Mouse (Mus musculus) forebrain, embryonic 14.5 days (tissue): ENCODE measurements around the gene Cma2. TPM values are rescaled to one million over a fixed set of nuclear protein-coding genes. Genes with fewer than 3 reads are reported as not detected.

Experiments used
- ATAC-seq: fragments of 200-750 bp; cut with Nextera tagmentation; 2 replicates; pipeline ENCODE4 v1.8.0; 2017; ENCODE audit warnings: mild to moderate bottlenecking, moderate library complexity
- DNase-seq: peaks from one replicate; pipeline ENCODE4 v3.0.0-alpha.2; 2015; ENCODE audit warnings: low spot score
- H3K27ac ChIP-seq: fragments of 300-500 bp; sonication (generic); 2 replicates; pipeline ENCODE4 v1.5.1; 2014; ENCODE audit warnings: low read depth, mild to moderate bottlenecking, control low read depth, low read length, moderate library complexity
- H3K27me3 ChIP-seq: fragments of 300-500 bp; sonication (generic); replicated peaks from 2 replicates; pipeline ENCODE4 v1.6.1; 2014; ENCODE audit warnings: low read length, control low read depth, mixed read lengths; ENCODE audit not compliant: control insufficient read depth, insufficient read depth
- H3K36me3 ChIP-seq: fragments of 300-500 bp; sonication (generic); 2 replicates; pipeline ENCODE4 v1.6.1; 2014; ENCODE audit warnings: low read length, control low read depth; ENCODE audit not compliant: control insufficient read depth, insufficient read depth
- H3K4me1 ChIP-seq: fragments of 300-500 bp; sonication (generic); 2 replicates; pipeline ENCODE4 v1.6.1; 2014; ENCODE audit warnings: antibody characterized with exemption, low read length, control low read depth; ENCODE audit not compliant: control insufficient read depth, insufficient read depth
- H3K4me2 ChIP-seq: fragments of 300-500 bp; sonication (generic); 2 replicates; pipeline ENCODE4 v1.6.1; 2014; ENCODE audit warnings: mild to moderate bottlenecking, control low read depth, low read length
- H3K4me3 ChIP-seq: fragments of 300-500 bp; sonication (generic); 2 replicates; pipeline ENCODE4 v1.5.1; 2014; ENCODE audit warnings: low read depth, low read length, control low read depth
- H3K9ac ChIP-seq: fragments of 300-500 bp; sonication (generic); 2 replicates; pipeline ENCODE4 v1.6.1; 2014; ENCODE audit warnings: mild to moderate bottlenecking, low read length, control low read depth, moderate library complexity
- H3K9me3 ChIP-seq: fragments of 300-500 bp; sonication (generic); replicated peaks from 2 replicates; pipeline ENCODE4 v1.6.1; 2016; ENCODE audit warnings: low read length, control low read depth, mixed read lengths; ENCODE audit not compliant: control insufficient read depth
- WGBS: fragments of 180-500 bp; shearing (Covaris S2); extraction: QIAGEN DNeasy Blood & Tissue Kit; methylation state at CpG from one replicate; pipeline ENCODE4 v1.1.7; 2014; 5-methylcytosine and 5-hydroxymethylcytosine counted together
- polyA plus RNA-seq: library from polyadenylated mRNA; unstranded; fragments of >200 nt; fragmentation: Nextera tagmentation; extraction: Ambion mirVana; gene quantifications from 2 replicates; pipeline ENCODE4 v1.2.1, GENCODE M21; 2014

Cma2 gene
- not detected in 2 replicates for polyA plus RNA-seq

- WGBS: 87% methylated on average over 6 of the region's 6 CpGs
- no peaks in the 10 kb centered on the region for H3K36me3 ChIP-seq
- H3K4me1 ChIP-seq: no peaks in the 10 kb centered on the region
- no peak within 1 kb of the TSS for H3K9ac ChIP-seq
- ATAC-seq: no peak
- no peak within 1 kb of the TSS for H3K4me3 ChIP-seq
- no peak within 1 kb of the TSS for H3K27ac ChIP-seq
- H3K4me2 ChIP-seq: no peak within 1 kb of the TSS
- DNase-seq: no peak
- no peaks in the 10 kb centered on the region for H3K9me3 ChIP-seq
- no peaks in the 10 kb centered on the region for H3K27me3 ChIP-seq
These were observed at the start of gene Cma2 for GRCm38 (mm10) chr14:55950346-55951030. Gene Cma2 (plus strand): TSS chr14:55950980.

DNA sequence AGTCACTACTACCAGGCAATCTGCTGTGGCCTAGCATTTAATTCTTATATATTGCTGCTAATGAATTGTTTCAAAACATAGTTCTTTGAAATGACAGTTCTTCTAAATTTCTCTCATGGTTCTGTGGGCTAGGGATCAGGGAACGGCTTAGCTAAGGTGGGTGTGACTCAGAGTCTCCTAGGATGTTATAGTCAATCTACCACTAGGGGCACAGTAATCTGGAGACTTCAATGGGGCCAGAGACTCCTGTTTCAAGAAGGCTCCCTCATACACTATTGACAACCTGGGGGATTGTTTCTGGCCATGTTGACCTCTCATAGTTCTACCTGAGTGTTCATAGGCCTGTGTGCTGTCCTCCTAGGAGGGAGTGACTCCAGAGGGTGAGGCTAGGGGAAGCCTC, 45.3 kb upstream of the Cma2 start:
- no peak overlapping the region for H3K4me3 ChIP-seq
- H3K9me3 ChIP-seq: no peaks in the 10 kb centered on the region
- DNase-seq (peak; percentile 14), ATAC-seq (no peak)
- H3K27ac ChIP-seq: no peak overlapping the region
- 31% methylated on average over 1 of the region's 1 CpGs for WGBS
- no peak overlapping the region for H3K9ac ChIP-seq
- no peaks in the 10 kb centered on the region for H3K36me3 ChIP-seq
- no peak overlapping the region for H3K4me2 ChIP-seq
- no peaks in the 10 kb centered on the region for H3K27me3 ChIP-seq
- peaks cover 5% of the 10 kb centered on the region for H3K4me1 ChIP-seq

DNA sequence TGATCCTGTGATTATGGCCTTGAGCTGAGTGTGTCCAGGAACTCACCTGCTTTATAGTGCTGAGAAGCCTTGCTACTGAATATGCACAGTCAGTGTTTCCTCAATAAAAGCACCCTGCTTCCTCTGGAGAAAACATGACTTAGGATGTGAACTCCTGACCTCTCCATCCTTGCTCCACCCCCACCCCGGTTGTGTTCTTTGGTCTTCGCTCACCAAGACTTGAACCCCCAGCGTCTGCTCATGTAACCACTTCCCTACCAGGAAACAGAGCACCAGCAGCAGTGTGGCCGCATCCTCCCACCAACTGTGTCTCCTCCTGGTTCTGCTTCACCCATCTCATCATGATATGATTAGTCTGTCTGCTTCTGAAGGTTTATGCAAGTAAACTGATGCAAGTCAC, 37.4 kb upstream of the Cma2 start:
- no peak overlapping the region for H3K4me2 ChIP-seq
- DNase-seq (no peak), ATAC-seq (no peak)
- no peaks in the 10 kb centered on the region for H3K4me1 ChIP-seq
- H3K27me3 ChIP-seq: no peaks in the 10 kb centered on the region
- no peaks in the 10 kb centered on the region for H3K36me3 ChIP-seq
- H3K27ac ChIP-seq: no peak overlapping the region
- no peak overlapping the region for H3K4me3 ChIP-seq
- no peak overlapping the region for H3K9ac ChIP-seq
- H3K9me3 ChIP-seq: no peaks in the 10 kb centered on the region
- WGBS: 70% methylated on average over 4 of the region's 4 CpGs

DNA sequence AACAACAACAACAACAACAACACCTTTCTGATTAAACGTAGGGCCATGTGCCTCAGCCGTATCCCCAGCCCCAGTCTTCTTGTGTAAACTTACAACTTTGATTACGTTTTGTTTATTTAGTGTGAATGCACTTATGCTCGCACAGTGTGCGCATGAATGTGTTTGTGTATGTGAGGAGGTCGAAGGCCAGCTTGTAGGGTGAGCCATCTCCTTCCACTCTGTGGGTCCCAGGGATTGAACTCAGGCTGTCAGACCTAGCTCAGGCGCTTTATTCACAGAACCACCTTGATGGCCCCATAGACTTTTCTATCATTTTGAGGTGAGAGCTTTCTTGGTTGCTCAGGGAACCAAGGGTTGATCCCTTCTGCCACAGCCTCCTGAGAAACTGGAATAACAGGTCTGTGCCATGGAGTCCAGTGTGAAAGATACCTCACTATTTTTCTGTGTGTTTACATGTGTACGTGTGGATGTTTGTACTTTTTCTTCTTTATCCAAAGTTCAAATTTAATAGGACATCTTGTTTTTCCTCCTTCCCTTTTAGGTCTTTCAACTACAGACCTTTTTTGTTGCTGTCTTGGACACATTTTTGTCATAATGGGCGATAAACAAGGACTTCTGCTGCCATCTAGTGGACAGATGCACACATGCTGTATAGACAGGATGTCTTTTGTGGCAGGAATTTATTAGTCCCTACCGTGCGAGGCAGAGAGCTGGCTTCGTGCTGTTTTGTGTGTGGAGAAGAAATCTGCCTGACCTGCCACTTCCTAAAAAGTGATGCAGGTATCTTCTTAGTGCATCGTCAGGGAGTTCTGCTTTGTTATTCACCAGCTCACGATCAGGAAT, 32.3 kb upstream of the Cma2 start:
- Histone ChIP-seq H3K36me3 (no peaks in the 10 kb centered on the region), H3K4me1 (no peaks in the 10 kb centered on the region), H3K9me3 (no peaks in the 10 kb centered on the region), H3K27me3 (no peaks in the 10 kb centered on the region), H3K4me2 (no peak overlapping the region), H3K4me3 (no peak overlapping the region), H3K9ac (peak overlapping the region; percentile 21; the same call in 1 of the 2 replicates), H3K27ac (no peak overlapping the region)
- 38% methylated on average over 14 of the region's 14 CpGs for WGBS
- DNase-seq: peak; percentile 97
- peak; percentile 89 for ATAC-seq

GRCm38 (mm10) chr14:55922475-55923232, 28.1 kb upstream of the Cma2 start:
- H3K36me3 ChIP-seq: no peaks in the 10 kb centered on the region
- H3K9ac ChIP-seq: no peak overlapping the region
- WGBS: 89% methylated on average over 7 of the region's 7 CpGs
- H3K4me1 ChIP-seq: no peaks in the 10 kb centered on the region
- ATAC-seq (no peak), DNase-seq (no peak)
- no peak overlapping the region for H3K4me2 ChIP-seq
- H3K27me3 ChIP-seq: no peaks in the 10 kb centered on the region
- no peak overlapping the region for H3K27ac ChIP-seq
- no peak overlapping the region for H3K4me3 ChIP-seq
- H3K9me3 ChIP-seq: no peaks in the 10 kb centered on the region

GRCm38 (mm10) chr14:55926847-55927246, 23.9 kb upstream of the Cma2 start:
- Histone ChIP-seq H3K4me3 (no peak overlapping the region), H3K9me3 (no peaks in the 10 kb centered on the region), H3K4me2 (no peak overlapping the region), H3K27ac (no peak overlapping the region), H3K9ac (no peak overlapping the region), H3K27me3 (no peaks in the 10 kb centered on the region), H3K36me3 (no peaks in the 10 kb centered on the region), H3K4me1 (no peaks in the 10 kb centered on the region)
- ATAC-seq: no peak
- 92% methylated on average over 4 of the region's 4 CpGs for WGBS
- no peak for DNase-seq

DNA sequence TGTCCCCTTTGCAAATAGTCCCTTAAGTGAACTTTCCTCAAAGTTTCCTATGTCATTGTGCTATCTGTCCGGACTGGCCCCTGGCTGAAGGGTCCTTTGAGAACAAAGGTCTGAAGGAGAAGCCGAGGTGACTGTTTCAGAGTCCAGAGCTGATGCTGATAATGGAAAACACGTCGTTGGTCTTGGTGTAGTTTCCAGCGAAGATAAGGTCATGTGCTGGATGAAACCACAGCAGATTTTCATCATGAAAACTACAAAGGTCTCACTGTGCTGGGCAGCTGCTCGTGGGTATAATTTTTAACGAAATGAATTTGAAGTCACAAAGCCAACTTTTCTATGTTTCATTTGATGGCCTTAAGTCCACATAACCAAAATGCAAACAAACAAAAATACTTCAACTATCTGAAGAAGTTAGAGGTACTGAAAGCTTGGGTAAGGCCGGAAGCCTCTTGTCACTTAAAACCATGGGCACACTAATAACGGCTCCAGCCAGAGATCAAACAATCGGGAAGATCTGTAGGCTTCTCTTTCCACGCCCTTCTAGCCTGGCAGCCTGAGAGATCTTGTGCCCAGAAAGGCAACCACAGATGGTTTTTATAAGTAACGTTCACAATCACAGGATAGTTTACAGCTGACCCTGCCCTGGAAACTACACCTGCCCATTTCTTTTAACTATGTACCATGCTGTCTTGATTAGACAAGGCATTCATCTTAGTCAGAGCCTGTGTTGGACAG, 21.4 kb upstream of the Cma2 start:
- Histone ChIP-seq H3K9me3 (no peaks in the 10 kb centered on the region), H3K4me2 (no peak overlapping the region), H3K27ac (no peak overlapping the region), H3K4me1 (no peaks in the 10 kb centered on the region), H3K9ac (no peak overlapping the region), H3K27me3 (no peaks in the 10 kb centered on the region), H3K36me3 (no peaks in the 10 kb centered on the region), H3K4me3 (no peak overlapping the region)
- 86% methylated on average over 12 of the region's 12 CpGs for WGBS
- ATAC-seq (no peak), DNase-seq (no peak)

- no peaks in the 10 kb centered on the region for H3K4me1 ChIP-seq
- no peak overlapping the region for H3K27ac ChIP-seq
- H3K9me3 ChIP-seq: no peaks in the 10 kb centered on the region
- no peak overlapping the region for H3K4me3 ChIP-seq
- no peaks in the 10 kb centered on the region for H3K27me3 ChIP-seq
- H3K9ac ChIP-seq: no peak overlapping the region
- DNase-seq: peak; percentile 3
- no peaks in the 10 kb centered on the region for H3K36me3 ChIP-seq
- no peak overlapping the region for H3K4me2 ChIP-seq
- WGBS: 68% methylated on average over 7 of the region's 7 CpGs
- ATAC-seq: no peak
These were observed 17.2 kb upstream of the Cma2 start for GRCm38 (mm10) chr14:55933586-55933985.
